Mouse (Mus musculus) spleen, adult 2 months (tissue): ENCODE measurements around the gene Nexn.

Experiments
- CTCF ChIP-seq: fragments of 200-500 bp; IDR thresholded peaks from 2 replicates; pipeline ENCODE4 v1.5.1; 2011; ENCODE audit warnings: mild to moderate bottlenecking, inconsistent platforms; ENCODE audit not compliant: insufficient read depth, insufficient read length, insufficient replicate concordance; ENCODE audit errors: extremely low read depth
- POLR2A ChIP-seq: fragments of 200-500 bp; IDR thresholded peaks from 2 replicates; pipeline ENCODE4 v1.6.1; 2011; ENCODE audit warnings: low read depth, low read length, inconsistent platforms

DNA sequence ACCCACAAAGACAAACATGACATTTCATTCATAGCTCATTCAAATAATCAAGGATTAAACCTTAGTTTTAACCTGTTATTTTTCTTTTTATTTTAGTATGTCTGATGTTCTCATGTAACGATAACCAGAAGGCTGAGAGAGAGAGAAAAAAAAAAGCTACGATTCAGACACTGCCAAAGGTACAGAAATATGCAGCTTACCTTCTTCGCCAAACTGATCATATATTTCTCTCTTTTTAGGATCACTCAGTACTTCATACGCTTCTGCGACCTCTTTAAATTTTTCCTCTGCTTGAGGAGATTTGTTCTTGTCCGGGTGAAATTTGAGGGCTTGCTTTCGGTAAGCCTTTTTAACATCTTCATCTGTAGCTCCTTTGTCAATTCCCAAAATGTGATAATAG lies 73.0 kb downstream of the Nexn start:
- TF ChIP-seq CTCF: no peak
- no peak for TF ChIP-seq POLR2A
